Mouse (Mus musculus) midbrain, embryonic 11.5 days (tissue): Measurements from ENCODE around the gene Slc16a13. TPM values are rescaled to one million over a fixed set of nuclear protein-coding genes. Genes with fewer than 3 reads are reported as not detected.

Experiments
- ATAC-seq: fragments of 200-750 bp; cut with Nextera tagmentation; 2 replicates; pipeline ENCODE4 v1.8.0; 2017; ENCODE audit warnings: moderate TSS enrichment, moderate library complexity; ENCODE audit not compliant: low FRiP score
- DNase-seq: peaks from one replicate; pipeline ENCODE4 v3.0.0; 2015; ENCODE audit warnings: low spot score; ENCODE audit errors: missing footprints
- H3K27ac ChIP-seq: fragments of 300-500 bp; sonication (generic); 2 replicates; pipeline ENCODE4 v1.5.1; 2014; ENCODE audit warnings: low read depth, low read length
- H3K27me3 ChIP-seq: fragments of 300-500 bp; sonication (generic); 2 replicates; pipeline ENCODE4 v1.6.1; 2014; ENCODE audit warnings: mild to moderate bottlenecking, low read length, moderate library complexity, mixed read lengths; ENCODE audit not compliant: control insufficient read depth, insufficient read depth
- H3K36me3 ChIP-seq: fragments of 300-500 bp; sonication (generic); 2 replicates; pipeline ENCODE4 v1.6.1; 2014; ENCODE audit warnings: mild to moderate bottlenecking, low read length, moderate library complexity, mixed read lengths; ENCODE audit not compliant: control insufficient read depth, insufficient read depth
- H3K4me1 ChIP-seq: fragments of 300-500 bp; sonication (generic); 2 replicates; pipeline ENCODE4 v1.6.1; 2014; ENCODE audit warnings: low read length; ENCODE audit not compliant: control insufficient read depth, insufficient read depth
- H3K4me2 ChIP-seq: fragments of 300-500 bp; sonication (generic); 2 replicates; pipeline ENCODE4 v1.6.1; 2014; ENCODE audit warnings: mild to moderate bottlenecking, moderate library complexity
- H3K4me3 ChIP-seq: fragments of 300-500 bp; sonication (generic); 2 replicates; pipeline ENCODE4 v1.5.1; 2014; ENCODE audit warnings: low read depth, low read length
- H3K9ac ChIP-seq: fragments of 300-500 bp; sonication (generic); 2 replicates; pipeline ENCODE4 v1.6.1; 2014; ENCODE audit warnings: low read length
- H3K9me3 ChIP-seq: fragments of 300-500 bp; sonication (generic); 2 replicates; pipeline ENCODE4 v1.6.1; 2016; ENCODE audit warnings: low read length; ENCODE audit not compliant: control insufficient read depth
- WGBS: fragments of 180-500 bp; shearing (Covaris S2); extraction: QIAGEN DNeasy Blood & Tissue Kit; methylation state at CpG from one replicate; pipeline ENCODE4 v1.1.7; 2014; 5-methylcytosine and 5-hydroxymethylcytosine counted together
- polyA plus RNA-seq: library from polyadenylated mRNA; unstranded; fragments of >200 nt; fragmentation: Nextera tagmentation; extraction: Ambion mirVana; gene quantifications from 2 replicates; pipeline ENCODE4 v1.2.1, GENCODE M21; 2014

Slc16a13 gene
- polyA plus RNA-seq, 1 experiment from 2014 or later = 15.8 TPM

DNA sequence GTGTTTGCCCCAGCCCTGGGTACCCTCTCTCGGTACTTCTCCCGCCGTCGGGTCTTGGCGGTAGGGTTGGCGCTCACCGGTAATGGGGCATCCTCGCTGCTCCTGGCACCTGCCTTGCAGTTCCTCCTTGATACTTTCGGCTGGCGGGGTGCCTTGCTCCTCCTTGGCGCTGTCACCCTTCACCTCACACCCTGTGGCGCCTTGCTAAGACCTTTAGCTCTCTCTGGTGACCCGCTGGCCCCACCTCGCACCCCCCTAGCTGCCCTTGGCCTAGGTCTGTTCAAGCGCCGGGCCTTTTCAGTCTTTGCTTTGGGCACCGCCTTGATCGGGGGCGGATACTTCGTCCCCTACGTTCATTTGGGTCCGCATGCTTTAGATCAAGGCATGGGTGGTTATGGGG lies 5.6 kb downstream of the Slc16a13 start:
- peaks cover 28% of the 10 kb centered on the region for H3K4me1 ChIP-seq
- WGBS = 6% methylated on average over 22 of the region's 22 CpGs
- no peak for DNase-seq
- no peaks in the 10 kb centered on the region for H3K9me3 ChIP-seq
- ATAC-seq = no peak
- no peak overlapping the region for H3K9ac ChIP-seq
- H3K4me2 ChIP-seq = no peak overlapping the region
- no peak overlapping the region for H3K27ac ChIP-seq
- H3K27me3 ChIP-seq = peaks cover 39% of the 10 kb centered on the region
- H3K4me3 ChIP-seq = no peak overlapping the region
- no peaks in the 10 kb centered on the region for H3K36me3 ChIP-seq

DNA sequence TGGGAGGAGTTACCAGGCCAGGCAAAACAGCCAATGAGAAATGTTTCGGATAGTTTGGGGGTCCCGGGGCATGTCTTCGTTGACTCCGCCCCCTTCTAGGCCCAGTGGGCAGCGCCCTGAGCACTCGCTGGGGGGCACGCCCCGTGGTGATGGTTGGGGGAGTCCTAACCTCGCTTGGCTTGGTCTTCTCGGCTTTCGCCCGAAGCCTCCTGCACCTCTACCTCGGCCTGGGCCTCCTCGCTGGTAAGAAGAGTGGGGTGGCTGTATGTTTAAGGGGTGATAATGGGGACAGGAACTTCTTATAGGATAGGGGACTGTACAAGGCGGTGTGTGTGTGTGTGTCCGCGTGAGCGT lies 6.0 kb downstream of the Slc16a13 start:
- no peaks in the 10 kb centered on the region for H3K36me3 ChIP-seq
- H3K4me2 ChIP-seq = peak overlapping the region; percentile 53
- 5% methylated on average over 18 of the region's 18 CpGs for WGBS
- peaks cover 25% of the 10 kb centered on the region for H3K4me1 ChIP-seq
- ATAC-seq = peak; percentile 7; the same call in 1 of the 2 replicates
- peak overlapping the region; percentile 31; the same call in 1 of the 2 replicates for H3K4me3 ChIP-seq
- H3K9me3 ChIP-seq = no peaks in the 10 kb centered on the region
- H3K9ac ChIP-seq = no peak overlapping the region
- DNase-seq = no peak
- H3K27me3 ChIP-seq = peaks cover 39% of the 10 kb centered on the region
- no peak overlapping the region for H3K27ac ChIP-seq

DNA sequence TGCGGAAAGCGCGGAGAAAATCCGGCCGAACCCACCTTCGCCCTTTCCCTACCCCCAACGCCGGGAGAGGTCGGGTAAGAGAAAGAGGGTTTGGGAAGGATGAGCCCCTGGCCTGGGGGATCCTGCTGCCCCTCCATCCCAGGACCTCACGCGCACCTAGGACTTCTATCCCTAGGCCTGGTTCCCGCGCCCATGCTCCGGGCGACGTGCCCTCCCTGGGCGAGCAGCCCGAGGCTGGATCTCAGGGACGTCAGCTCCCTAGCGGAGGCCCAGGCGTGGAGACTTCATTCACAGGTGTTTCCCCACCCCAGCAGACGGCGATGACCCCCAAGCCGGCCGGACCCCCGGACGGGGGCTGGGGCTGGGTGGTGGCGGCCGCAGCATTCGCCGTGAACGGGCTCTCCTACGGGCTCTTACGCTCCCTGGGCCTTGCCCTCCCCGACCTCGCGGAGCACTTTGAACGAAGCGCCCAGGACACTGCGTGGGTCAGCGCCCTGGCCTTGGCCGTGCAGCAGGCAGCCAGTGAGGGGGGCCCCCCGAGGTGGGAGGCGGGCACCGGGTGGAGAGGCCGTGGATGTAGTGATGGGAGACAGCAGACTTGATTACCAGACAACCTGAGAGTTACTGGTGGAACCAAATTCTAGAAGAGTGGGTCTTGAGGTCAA lies 6.5 kb downstream of the Slc16a13 start:
- Histone ChIP-seq H3K4me2 (peak overlapping the region; percentile 53), H3K4me1 (peaks cover 21% of the 10 kb centered on the region), H3K9ac (peak overlapping the region; percentile 46), H3K9me3 (no peaks in the 10 kb centered on the region), H3K4me3 (peak overlapping the region; percentile 31), H3K27me3 (peaks cover 39% of the 10 kb centered on the region), H3K27ac (no peak overlapping the region), H3K36me3 (no peaks in the 10 kb centered on the region)
- peak; percentile 61 for ATAC-seq
- DNase-seq = peak; percentile 94
- WGBS = 1% methylated on average over 46 of the region's 46 CpGs

DNA sequence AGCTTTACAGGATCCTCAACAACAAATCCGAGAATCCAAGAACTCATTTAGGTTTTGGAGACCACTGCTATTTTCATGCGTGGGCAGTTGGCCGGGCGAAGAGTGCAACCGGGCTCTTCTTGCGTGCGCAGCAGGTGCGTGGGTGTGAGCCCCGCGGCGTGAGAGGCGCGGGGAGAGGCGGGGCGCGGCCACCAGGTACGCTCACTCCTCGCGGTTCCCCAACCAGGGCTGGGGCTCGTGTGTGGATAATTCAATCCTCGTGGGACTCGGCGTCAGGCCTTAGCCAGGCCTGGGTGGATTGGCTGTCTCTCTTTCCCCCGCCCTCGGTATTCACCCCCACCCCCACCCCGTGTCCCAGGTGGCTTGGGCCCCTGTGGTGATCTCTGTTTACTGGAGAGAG lies 7.1 kb downstream of the Slc16a13 start:
- Histone ChIP-seq H3K9ac (peak overlapping the region; percentile 46), H3K27ac (no peak overlapping the region), H3K4me2 (peak overlapping the region; percentile 53), H3K4me3 (peak overlapping the region; percentile 31), H3K4me1 (peaks cover 21% of the 10 kb centered on the region), H3K36me3 (no peaks in the 10 kb centered on the region), H3K27me3 (peaks cover 39% of the 10 kb centered on the region), H3K9me3 (no peaks in the 10 kb centered on the region)
- ATAC-seq (peak; percentile 34; the same call in 1 of the 2 replicates), DNase-seq (no peak)
- 6% methylated on average over 25 of the region's 26 CpGs for WGBS

DNA sequence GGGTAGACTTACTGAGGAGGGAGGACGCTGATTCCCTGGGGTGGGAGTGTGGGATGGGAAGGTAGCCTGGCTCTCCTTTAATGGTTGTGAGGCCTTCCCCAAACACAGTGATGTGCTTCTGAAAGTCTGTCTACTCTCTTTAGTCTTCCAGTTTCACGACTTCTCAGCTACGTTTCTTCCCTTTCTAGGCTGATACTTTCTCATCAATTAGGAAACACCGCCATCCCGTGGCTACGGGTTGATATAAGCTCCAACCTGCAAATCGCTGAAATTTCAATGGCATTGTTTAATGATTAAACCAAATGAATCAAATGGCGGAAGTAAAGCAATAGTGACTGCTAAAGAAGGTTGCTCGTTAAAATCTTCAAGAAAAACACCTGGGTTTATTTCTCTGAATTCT lies 8.0 kb downstream of the Slc16a13 start:
- H3K9me3 ChIP-seq = no peaks in the 10 kb centered on the region
- no peak overlapping the region for H3K4me3 ChIP-seq
- H3K4me1 ChIP-seq = peaks cover 18% of the 10 kb centered on the region
- no peak overlapping the region for H3K9ac ChIP-seq
- peak; percentile 92 for DNase-seq
- ATAC-seq = no peak
- WGBS = 17% methylated on average over 9 of the region's 9 CpGs
- H3K4me2 ChIP-seq = no peak overlapping the region
- no peaks in the 10 kb centered on the region for H3K36me3 ChIP-seq
- peaks cover 39% of the 10 kb centered on the region for H3K27me3 ChIP-seq
- no peak overlapping the region for H3K27ac ChIP-seq

DNA sequence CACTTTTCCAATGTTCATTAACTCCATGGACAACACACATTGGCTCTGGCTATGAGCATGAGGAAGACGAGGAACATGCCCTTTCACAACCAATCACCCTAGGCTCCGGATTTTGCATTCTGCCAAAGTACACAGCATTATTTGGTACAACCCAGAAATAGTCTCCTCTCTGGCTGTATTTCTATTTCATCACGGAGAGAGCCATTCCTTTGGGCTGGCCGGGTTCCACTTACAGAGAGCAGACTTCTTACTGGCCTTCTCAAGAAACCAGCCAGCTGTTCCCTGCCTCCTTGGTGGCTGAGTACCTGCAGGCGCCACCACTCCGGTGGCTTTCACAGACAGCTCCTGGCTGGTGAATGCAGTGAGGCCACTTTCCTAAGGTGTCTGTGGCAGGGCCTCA lies 8.4 kb downstream of the Slc16a13 start, which contains the start of gene Slc16a11:
Gene Slc16a11 (plus strand): TSS at position 330 of the 400 bp plus-strand sequence.
- 66% methylated on average over 6 of the region's 6 CpGs for WGBS
- Histone ChIP-seq H3K4me2 (no peak within 1 kb of the TSS), H3K27ac (no peak within 1 kb of the TSS), H3K9ac (no peak within 1 kb of the TSS), H3K36me3 (no peaks in the 10 kb centered on the region), H3K4me3 (no peak within 1 kb of the TSS), H3K4me1 (peaks cover 18% of the 10 kb centered on the region), H3K27me3 (peaks cover 39% of the 10 kb centered on the region), H3K9me3 (no peaks in the 10 kb centered on the region)
- ATAC-seq (no peak), DNase-seq (no peak)

DNA sequence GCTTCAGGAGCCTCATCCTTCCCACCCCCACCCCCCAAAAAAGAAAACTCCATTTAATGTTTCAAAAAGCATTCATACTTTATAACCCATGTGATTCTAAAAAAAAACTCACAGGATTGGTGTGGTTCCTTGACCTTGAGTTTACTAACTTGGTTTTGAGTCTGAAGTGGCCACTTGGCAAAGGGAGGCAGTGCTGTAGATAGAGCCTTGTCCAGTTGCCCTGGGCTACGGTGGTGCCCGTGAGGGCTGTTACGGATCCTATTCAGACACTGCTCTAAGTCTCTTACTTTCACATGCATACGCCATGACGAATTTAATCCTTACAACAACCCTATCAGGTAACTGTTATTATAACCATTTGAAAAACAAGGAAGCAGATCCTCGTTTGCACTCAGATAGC lies 8.9 kb downstream of the Slc16a13 start:
- no peaks in the 10 kb centered on the region for H3K36me3 ChIP-seq
- WGBS = 76% methylated on average over 6 of the region's 6 CpGs
- ATAC-seq = no peak
- no peak overlapping the region for H3K9ac ChIP-seq
- H3K9me3 ChIP-seq = no peaks in the 10 kb centered on the region
- peaks cover 18% of the 10 kb centered on the region for H3K4me1 ChIP-seq
- no peak overlapping the region for H3K4me3 ChIP-seq
- DNase-seq = no peak
- H3K27me3 ChIP-seq = peaks cover 39% of the 10 kb centered on the region
- no peak overlapping the region for H3K27ac ChIP-seq
- no peak overlapping the region for H3K4me2 ChIP-seq

DNA sequence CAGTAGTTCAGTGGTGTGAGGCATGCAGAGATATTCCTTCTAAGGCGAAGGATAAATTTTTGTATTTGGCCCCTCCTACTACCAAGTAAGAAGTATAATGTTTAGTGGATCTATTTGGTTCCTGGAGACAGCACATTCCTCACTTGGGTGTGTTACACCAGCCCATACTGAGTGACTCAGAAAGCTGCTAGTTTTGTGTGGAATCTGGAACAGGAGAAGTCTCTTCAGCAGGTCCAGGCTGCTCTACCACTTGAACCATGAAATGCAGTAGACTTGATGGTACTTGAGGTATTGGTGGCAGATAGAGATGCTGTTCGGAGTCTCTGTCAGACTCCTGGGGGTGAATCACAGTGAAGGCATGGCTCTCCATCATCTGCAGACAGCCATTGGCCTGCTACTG lies 10.2 kb downstream of the Slc16a13 start:
- peaks cover 18% of the 10 kb centered on the region for H3K4me1 ChIP-seq
- no peak overlapping the region for H3K27ac ChIP-seq
- no peak overlapping the region for H3K9ac ChIP-seq
- peaks cover 29% of the 10 kb centered on the region for H3K27me3 ChIP-seq
- no peak overlapping the region for H3K4me2 ChIP-seq
- no peaks in the 10 kb centered on the region for H3K36me3 ChIP-seq
- 88% methylated on average over 2 of the region's 2 CpGs for WGBS
- H3K4me3 ChIP-seq = no peak overlapping the region
- no peak for ATAC-seq
- H3K9me3 ChIP-seq = no peaks in the 10 kb centered on the region
- no peak for DNase-seq

DNA sequence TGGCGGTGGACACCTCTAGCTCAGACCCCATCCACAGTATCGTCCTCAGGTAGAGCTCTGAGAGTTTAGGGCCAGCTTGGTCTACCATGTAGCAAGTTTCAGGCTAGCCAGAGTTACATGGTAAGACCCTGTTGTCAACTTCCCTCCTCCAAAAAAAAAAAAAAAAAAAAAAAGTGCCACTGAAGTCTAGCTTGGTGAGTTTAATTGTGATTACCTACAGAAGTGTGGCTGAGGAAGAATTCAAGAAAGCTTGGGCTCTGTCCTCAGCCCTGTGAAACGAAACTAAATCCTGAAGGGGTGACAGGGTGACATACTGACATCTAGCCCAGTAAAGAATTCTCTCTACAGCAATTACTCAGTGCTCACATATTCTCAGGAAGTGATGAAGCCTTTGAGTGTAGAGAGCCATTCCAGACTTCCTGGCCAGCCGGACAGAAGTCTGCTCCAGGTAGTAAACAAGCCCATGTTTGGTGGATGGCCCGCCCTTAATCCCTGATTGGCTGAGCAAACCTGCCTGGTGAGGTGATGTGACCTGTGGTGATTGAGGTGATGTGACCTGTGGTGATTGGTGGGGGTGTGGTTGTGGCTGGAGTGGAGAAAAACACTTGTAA lies 12.0 kb downstream of the Slc16a13 start:
- no peak for ATAC-seq
- no peaks in the 10 kb centered on the region for H3K9me3 ChIP-seq

More for the DNA sequence above, 12.0 kb downstream of the Slc16a13 start:
- peaks cover 11% of the 10 kb centered on the region for H3K27me3 ChIP-seq
- H3K36me3 ChIP-seq = no peaks in the 10 kb centered on the region
- 82% methylated on average over 5 of the region's 5 CpGs for WGBS
- peaks cover 3% of the 10 kb centered on the region for H3K4me1 ChIP-seq
- H3K4me2 ChIP-seq = no peak overlapping the region
- H3K4me3 ChIP-seq = no peak overlapping the region
- H3K27ac ChIP-seq = no peak overlapping the region
- no peak overlapping the region for H3K9ac ChIP-seq
- DNase-seq = no peak
